Mouse (Mus musculus) hindbrain, embryonic 11.5 days (tissue): ENCODE data around the gene Dus2. TPM values are rescaled to one million over a fixed set of nuclear protein-coding genes. Genes with fewer than 3 reads are reported as not detected.
"Not testable (repeated sequence)": the region's sequence is repeated elsewhere in the genome, so short reads cannot be mapped to it uniquely, and the experiment has no call there.

ENCODE experiments used
- ATAC-seq: fragments of 200-750 bp; cut with Nextera tagmentation; 2 replicates; pipeline ENCODE4 v1.8.0; 2017; ENCODE audit warnings: mild to moderate bottlenecking, moderate TSS enrichment, moderate library complexity; ENCODE audit not compliant: low FRiP score
- DNase-seq: peaks from one replicate; pipeline ENCODE4 v3.0.0-alpha.2; 2015; ENCODE audit warnings: low spot score
- H3K27ac ChIP-seq: fragments of 300-500 bp; sonication (generic); 2 replicates; pipeline ENCODE4 v1.5.1; 2014; ENCODE audit warnings: mild to moderate bottlenecking, low read depth, low read length
- H3K27me3 ChIP-seq: fragments of 300-500 bp; sonication (generic); 2 replicates; pipeline ENCODE4 v1.6.1; 2014; ENCODE audit warnings: mild to moderate bottlenecking, low read length, moderate library complexity, mixed read lengths; ENCODE audit not compliant: control insufficient read depth, insufficient read depth
- H3K36me3 ChIP-seq: fragments of 300-500 bp; sonication (generic); 2 replicates; pipeline ENCODE4 v1.6.1; 2014; ENCODE audit warnings: mild to moderate bottlenecking, low read length, moderate library complexity, mixed read lengths; ENCODE audit not compliant: control insufficient read depth, insufficient read depth
- H3K4me1 ChIP-seq: fragments of 300-500 bp; sonication (generic); replicated peaks from 2 replicates; pipeline ENCODE4 v1.6.1; 2014; ENCODE audit warnings: low read length, mixed read lengths; ENCODE audit not compliant: control insufficient read depth, insufficient read depth
- H3K4me2 ChIP-seq: fragments of 300-500 bp; sonication (generic); replicated peaks from 2 replicates; pipeline ENCODE4 v1.6.1; 2014; ENCODE audit warnings: mild to moderate bottlenecking, low read depth, low read length
- H3K4me3 ChIP-seq: fragments of 300-500 bp; sonication (generic); 2 replicates; pipeline ENCODE4 v1.5.1; 2014; ENCODE audit warnings: low read depth, low read length
- H3K9ac ChIP-seq: fragments of 300-500 bp; sonication (generic); 2 replicates; pipeline ENCODE4 v1.6.1; 2014; ENCODE audit warnings: low read depth, low read length
- H3K9me3 ChIP-seq: fragments of 300-500 bp; sonication (generic); 2 replicates; pipeline ENCODE4 v1.6.1; 2016; ENCODE audit warnings: low read length; ENCODE audit not compliant: control insufficient read depth
- WGBS: fragments of 180-500 bp; shearing (Covaris S2); extraction: QIAGEN DNeasy Blood & Tissue Kit; methylation state at CpG from one replicate; pipeline ENCODE4 v1.1.7; 2014; 5-methylcytosine and 5-hydroxymethylcytosine counted together
- polyA plus RNA-seq: library from polyadenylated mRNA; unstranded; fragments of >200 nt; fragmentation: Nextera tagmentation; extraction: Ambion mirVana; gene quantifications from 2 replicates; pipeline ENCODE4 v1.2.1, GENCODE M21; 2014

The Dus2 gene
- polyA plus RNA-seq, 1 experiment from 2014 or later, result 22.0 TPM

DNA sequence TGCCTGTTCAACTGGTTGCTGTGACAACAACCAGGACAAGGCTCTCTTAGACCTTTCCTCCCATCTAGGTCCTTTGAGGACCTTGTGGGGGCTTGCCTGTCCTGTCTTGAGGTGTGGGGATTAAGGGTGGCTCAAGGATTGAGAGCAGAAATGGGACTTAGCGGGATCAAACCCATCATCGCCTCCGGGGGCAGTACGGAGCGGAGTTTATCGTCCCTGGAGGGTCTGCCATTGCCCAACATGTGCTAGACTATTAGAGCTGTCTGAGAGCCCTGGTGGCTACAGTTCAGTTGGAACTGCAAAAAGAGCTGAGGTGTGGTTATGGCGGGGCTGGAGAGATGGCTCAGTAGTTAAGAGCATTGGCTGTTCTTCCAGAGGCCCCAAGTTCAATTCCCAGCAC is 15.8 kb upstream of the Dus2 start:
- Histone ChIP-seq H3K4me3 (no peak overlapping the region), H3K27ac (no peak overlapping the region), H3K4me2 (no peak overlapping the region), H3K36me3 (no peaks in the 10 kb centered on the region), H3K4me1 (no peaks in the 10 kb centered on the region), H3K27me3 (no peaks in the 10 kb centered on the region), H3K9ac (no peak overlapping the region), H3K9me3 (no peaks in the 10 kb centered on the region)
- ATAC-seq, result no peak
- 63% methylated on average over 7 of the region's 7 CpGs for WGBS
- DNase-seq, result no peak

DNA sequence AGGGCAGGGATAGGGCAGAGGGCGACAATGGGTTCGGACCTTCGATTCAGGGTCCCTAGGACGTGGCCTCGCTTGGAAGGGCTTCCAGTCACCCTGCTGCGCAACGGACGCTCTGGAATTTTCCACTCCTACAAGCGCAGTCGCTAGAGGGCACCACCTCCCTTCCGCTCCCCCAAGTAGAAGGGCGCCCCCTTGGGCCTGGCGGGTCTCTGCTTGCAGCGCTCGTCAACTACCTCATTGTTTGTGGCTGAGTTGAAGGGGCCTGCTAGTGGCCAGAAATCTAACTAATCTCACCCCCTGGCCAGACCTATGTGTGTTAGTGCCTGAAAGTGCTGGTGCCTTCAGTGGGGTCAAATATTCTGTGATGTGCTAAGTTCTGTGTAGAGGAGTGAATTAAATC is 11.8 kb upstream of the Dus2 start, which contains the start of gene Dpep3:
Gene Dpep3 (minus strand): TSS at position 105 of the 400 bp plus-strand sequence.
- Histone ChIP-seq H3K27ac (no peak within 1 kb of the TSS), H3K4me2 (no peak within 1 kb of the TSS), H3K4me1 (no peaks in the 10 kb centered on the region), H3K4me3 (no peak within 1 kb of the TSS), H3K9ac (no peak within 1 kb of the TSS), H3K27me3 (no peaks in the 10 kb centered on the region), H3K36me3 (no peaks in the 10 kb centered on the region), H3K9me3 (no peaks in the 10 kb centered on the region)
- DNase-seq (no peak), ATAC-seq (no peak)
- WGBS, result 92% methylated on average over 15 of the region's 15 CpGs

- no peak overlapping the region for H3K9ac ChIP-seq
- ATAC-seq (no peak), DNase-seq (no peak)
- no peak overlapping the region for H3K4me3 ChIP-seq
- H3K4me2 ChIP-seq, result no peak overlapping the region
- no peaks in the 10 kb centered on the region for H3K27me3 ChIP-seq
- H3K4me1 ChIP-seq, result no peaks in the 10 kb centered on the region
- no peaks in the 10 kb centered on the region for H3K9me3 ChIP-seq
- WGBS, result 94% methylated on average over 1 of the region's 1 CpGs
- H3K27ac ChIP-seq, result no peak overlapping the region
- no peaks in the 10 kb centered on the region for H3K36me3 ChIP-seq
These were observed 10.0 kb upstream of the Dus2 start for GRCm38 (mm10) chr8:105981146-105981545.

DNA sequence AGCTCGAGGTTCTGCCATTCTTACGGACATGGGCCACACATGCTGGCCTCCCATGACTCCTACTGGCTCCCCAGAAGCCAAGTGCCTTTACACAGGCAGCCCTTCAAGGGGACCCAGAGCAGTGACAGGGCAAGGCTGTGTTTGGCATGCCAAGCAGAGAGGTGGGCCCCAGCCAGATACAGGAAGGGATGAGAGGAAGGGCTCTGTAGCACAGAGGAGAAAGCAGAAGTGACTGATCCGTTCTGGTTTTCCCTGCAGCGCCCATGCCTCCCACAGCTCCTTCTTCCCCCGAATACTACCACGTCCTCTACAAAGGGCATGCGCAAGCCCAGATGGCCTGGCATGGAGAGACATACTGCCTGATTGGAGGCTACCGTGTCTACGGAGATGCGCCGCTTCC is 7.7 kb upstream of the Dus2 start:
- H3K9me3 ChIP-seq, H3K27me3 ChIP-seq, H3K9ac ChIP-seq, H3K4me2 ChIP-seq, H3K4me1 ChIP-seq, H3K4me3 ChIP-seq, ATAC-seq, H3K36me3 ChIP-seq, DNase-seq, H3K27ac ChIP-seq: not testable (repeated sequence)
- WGBS, result 83% methylated on average over 11 of the region's 11 CpGs

- WGBS, result 84% methylated on average over 11 of the region's 11 CpGs
- Histone ChIP-seq H3K4me2 (no peak overlapping the region), H3K9me3 (no peaks in the 10 kb centered on the region), H3K27ac (no peak overlapping the region), H3K4me1 (no peaks in the 10 kb centered on the region), H3K4me3 (no peak overlapping the region), H3K36me3 (no peaks in the 10 kb centered on the region), H3K9ac (no peak overlapping the region), H3K27me3 (no peaks in the 10 kb centered on the region)
- ATAC-seq (no peak), DNase-seq (no peak)
These were observed 2.6 kb upstream of the Dus2 start for GRCm38 (mm10) chr8:105988546-105988945.

- Histone ChIP-seq H3K27ac (no peak overlapping the region), H3K36me3 (no peaks in the 10 kb centered on the region), H3K4me1 (no peaks in the 10 kb centered on the region), H3K4me2 (no peak overlapping the region), H3K4me3 (no peak overlapping the region), H3K9me3 (no peaks in the 10 kb centered on the region), H3K27me3 (no peaks in the 10 kb centered on the region), H3K9ac (no peak overlapping the region)
- 94% methylated on average over 2 of the region's 2 CpGs for WGBS
- DNase-seq, result no peak
- no peak for ATAC-seq
These were observed 409 bp downstream of the Dus2 start for GRCm38 (mm10) chr8:105991546-105991945.

GRCm38 (mm10) chr8:105992499-105992898 is 1.4 kb downstream of the Dus2 start:
- 66% methylated on average over 5 of the region's 5 CpGs for WGBS
- H3K4me3 ChIP-seq, result no peak overlapping the region
- H3K27ac ChIP-seq, result no peak overlapping the region
- no peaks in the 10 kb centered on the region for H3K27me3 ChIP-seq
- no peak overlapping the region for H3K4me2 ChIP-seq
- H3K9me3 ChIP-seq, result no peaks in the 10 kb centered on the region
- ATAC-seq (no peak), DNase-seq (no peak)
- H3K9ac ChIP-seq, result no peak overlapping the region
- no peaks in the 10 kb centered on the region for H3K36me3 ChIP-seq
- no peaks in the 10 kb centered on the region for H3K4me1 ChIP-seq

GRCm38 (mm10) chr8:105993226-105993625 is 2.1 kb downstream of the Dus2 start:
- Histone ChIP-seq H3K4me2 (no peak overlapping the region), H3K9ac (no peak overlapping the region), H3K27me3 (no peaks in the 10 kb centered on the region), H3K36me3 (no peaks in the 10 kb centered on the region), H3K4me1 (no peaks in the 10 kb centered on the region), H3K4me3 (no peak overlapping the region), H3K27ac (no peak overlapping the region), H3K9me3 (no peaks in the 10 kb centered on the region)
- WGBS, result 64% methylated on average over 4 of the region's 4 CpGs
- ATAC-seq (no peak), DNase-seq (no peak)

GRCm38 (mm10) chr8:105996359-105996758 is 5.2 kb downstream of the Dus2 start:
- WGBS, result 76% methylated on average over 6 of the region's 7 CpGs
- no peak overlapping the region for H3K27ac ChIP-seq
- H3K36me3 ChIP-seq, result no peaks in the 10 kb centered on the region
- ATAC-seq (no peak), DNase-seq (no peak)
- H3K4me1 ChIP-seq, result no peaks in the 10 kb centered on the region
- H3K9ac ChIP-seq, result no peak overlapping the region
- H3K4me3 ChIP-seq, result no peak overlapping the region
- H3K4me2 ChIP-seq, result no peak overlapping the region
- no peaks in the 10 kb centered on the region for H3K9me3 ChIP-seq
- no peaks in the 10 kb centered on the region for H3K27me3 ChIP-seq
